Mouse (Mus musculus) E14TG2a.4 (cell line): Measurements from ENCODE around the gene Gm11027.

Experiments used
- CTCF ChIP-seq: conservative IDR thresholded peaks from 2 replicates; pipeline ENCODE4 v1.5.1; 2014; ENCODE audit warnings: low read length
- NANOG ChIP-seq: IDR thresholded peaks from 2 replicates; pipeline ENCODE4 v1.6.1; 2014; ENCODE audit warnings: borderline replicate concordance, low read length, mixed read lengths
- POU5F1 ChIP-seq: IDR thresholded peaks from 2 replicates; pipeline ENCODE4 v1.6.1; 2014; ENCODE audit warnings: low read length, borderline replicate concordance

DNA sequence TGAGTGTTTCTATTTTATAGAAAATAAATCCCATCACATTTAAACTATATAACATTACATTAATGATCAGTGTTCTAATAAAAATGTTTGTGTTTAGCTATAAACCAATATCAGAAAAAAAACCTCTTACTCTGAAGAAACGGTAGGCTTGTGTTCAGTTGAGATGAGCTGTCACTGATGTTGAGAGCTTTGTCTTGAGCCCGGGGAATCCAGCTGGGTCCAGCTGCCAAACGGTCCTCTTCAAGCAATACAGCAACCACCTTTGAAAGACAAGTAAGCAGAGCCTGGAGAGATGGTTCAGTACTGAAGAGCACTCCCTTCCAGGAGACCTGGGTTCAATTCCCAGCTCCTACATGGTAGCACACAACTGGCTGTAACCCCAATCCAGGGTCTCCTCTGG is 45.7 kb upstream of the Gm11027 start:
- TF ChIP-seq NANOG (no peak), CTCF (no peak), POU5F1 (no peak)
